Mouse (Mus musculus): Measurements from ENCODE around the gene Lamb3. TPM values are rescaled to one million over a fixed set of nuclear protein-coding genes. Genes with fewer than 3 reads are reported as not detected.

Lamb3 gene
- total and polyA plus RNA-seq, 2 experiments: 1.6 to 2.0 TPM

GRCm38 (mm10) chr1:193205431-193205830, 2.1 kb upstream of the Lamb3 start:
- TF ChIP-seq CTCF (IDR thresholded peaks at IDR 0.05; ENCODE audit: low read depth, low read length): no peak
- no peak for TF ChIP-seq POLR2A (IDR thresholded peaks at IDR 0.05; ENCODE audit: extremely low read depth, insufficient read depth, low read length)
- Histone ChIP-seq H3K79me2 (ENCODE audit: control insufficient read depth, insufficient read depth, low read length) (no peaks in the 10 kb centered on the region), H3K27me3 (ENCODE audit: control insufficient read depth, insufficient read depth, low read length) (no peaks in the 10 kb centered on the region), H3K27ac (replicated peaks; ENCODE audit: insufficient read depth, low read depth, low read length) (peak overlapping the region; percentile 100), H3K4me3 (ENCODE audit: insufficient read depth, low read depth, low read length) (no peak overlapping the region), H3K9ac (ENCODE audit: low read depth, low read length) (peak overlapping the region; percentile 66), H3K4me1 (ENCODE audit: control insufficient read depth, insufficient read depth, low read length) (peaks cover 20% of the 10 kb centered on the region), H3K36me3 (ENCODE audit: control insufficient read depth, insufficient read depth, low read length) (no peaks in the 10 kb centered on the region)
- WGBS: 27% methylated on average over 2 of the region's 2 CpGs
- peak; percentile 92 for DNase-seq (ENCODE audit: extremely low read depth, low read depth, low spot score)

GRCm38 (mm10) chr1:193208178-193208577, 679 bp downstream of the Lamb3 start:
- WGBS: 16% methylated on average over 2 of the region's 2 CpGs
- H3K4me3 ChIP-seq (ENCODE audit: insufficient read depth, low read depth, low read length): no peak overlapping the region
- H3K27me3 ChIP-seq (ENCODE audit: control insufficient read depth, insufficient read depth, low read length): no peaks in the 10 kb centered on the region
- H3K79me2 ChIP-seq (ENCODE audit: control insufficient read depth, insufficient read depth, low read length): no peaks in the 10 kb centered on the region
- peak; percentile 69 for DNase-seq (ENCODE audit: extremely low read depth, low read depth, low spot score)
- no peak for TF ChIP-seq POLR2A (IDR thresholded peaks at IDR 0.05; ENCODE audit: extremely low read depth, insufficient read depth, low read length)
- TF ChIP-seq CTCF (IDR thresholded peaks at IDR 0.05; ENCODE audit: low read depth, low read length): peak; percentile 96
- H3K4me1 ChIP-seq (ENCODE audit: control insufficient read depth, insufficient read depth, low read length): peaks cover 27% of the 10 kb centered on the region
- H3K9ac ChIP-seq (ENCODE audit: low read depth, low read length): no peak overlapping the region
- H3K27ac ChIP-seq (replicated peaks; ENCODE audit: insufficient read depth, low read depth, low read length): peak overlapping the region; percentile 64
- no peaks in the 10 kb centered on the region for H3K36me3 ChIP-seq (ENCODE audit: control insufficient read depth, insufficient read depth, low read length)

GRCm38 (mm10) chr1:193211371-193211770, 3.9 kb downstream of the Lamb3 start:
- H3K36me3 ChIP-seq (ENCODE audit: control insufficient read depth, insufficient read depth, low read length): no peaks in the 10 kb centered on the region
- 18% methylated on average over 5 of the region's 5 CpGs for WGBS
- peak; percentile 92 for DNase-seq (ENCODE audit: extremely low read depth, low read depth, low spot score)
- no peak overlapping the region for H3K9ac ChIP-seq (ENCODE audit: low read depth, low read length)
- no peaks in the 10 kb centered on the region for H3K79me2 ChIP-seq (ENCODE audit: control insufficient read depth, insufficient read depth, low read length)
- no peak overlapping the region for H3K4me3 ChIP-seq (ENCODE audit: insufficient read depth, low read depth, low read length)
- H3K4me1 ChIP-seq (ENCODE audit: control insufficient read depth, insufficient read depth, low read length): peaks cover 17% of the 10 kb centered on the region
- no peak overlapping the region; the same call in 1 of the 2 replicates for H3K27ac ChIP-seq (replicated peaks; ENCODE audit: insufficient read depth, low read depth, low read length)
- H3K27me3 ChIP-seq (ENCODE audit: control insufficient read depth, insufficient read depth, low read length): no peaks in the 10 kb centered on the region
- no peak for TF ChIP-seq CTCF (IDR thresholded peaks at IDR 0.05; ENCODE audit: low read depth, low read length)
- no peak for TF ChIP-seq POLR2A (IDR thresholded peaks at IDR 0.05; ENCODE audit: extremely low read depth, insufficient read depth, low read length)

GRCm38 (mm10) chr1:193214053-193214452, 6.6 kb downstream of the Lamb3 start:
- TF ChIP-seq POLR2A (IDR thresholded peaks at IDR 0.05; ENCODE audit: extremely low read depth, insufficient read depth, low read length) (no peak), CTCF (IDR thresholded peaks at IDR 0.05; ENCODE audit: low read depth, low read length) (no peak)
- 80% methylated on average over 5 of the region's 5 CpGs for WGBS
- H3K4me3 ChIP-seq (ENCODE audit: insufficient read depth, low read depth, low read length): no peak overlapping the region
- no peaks in the 10 kb centered on the region for H3K27me3 ChIP-seq (ENCODE audit: control insufficient read depth, insufficient read depth, low read length)
- H3K36me3 ChIP-seq (ENCODE audit: control insufficient read depth, insufficient read depth, low read length): no peaks in the 10 kb centered on the region
- no peak for DNase-seq (ENCODE audit: extremely low read depth, low read depth, low spot score)
- H3K4me1 ChIP-seq (ENCODE audit: control insufficient read depth, insufficient read depth, low read length): peaks cover 11% of the 10 kb centered on the region
- no peak overlapping the region for H3K9ac ChIP-seq (ENCODE audit: low read depth, low read length)
- H3K79me2 ChIP-seq (ENCODE audit: control insufficient read depth, insufficient read depth, low read length): no peaks in the 10 kb centered on the region
- no peak overlapping the region for H3K27ac ChIP-seq (replicated peaks; ENCODE audit: insufficient read depth, low read depth, low read length)

GRCm38 (mm10) chr1:193216000-193216399, 8.5 kb downstream of the Lamb3 start:
- no peak for DNase-seq (ENCODE audit: extremely low read depth, low read depth, low spot score)
- peaks cover 7% of the 10 kb centered on the region for H3K4me1 ChIP-seq (ENCODE audit: control insufficient read depth, insufficient read depth, low read length)
- no peak overlapping the region for H3K27ac ChIP-seq (replicated peaks; ENCODE audit: insufficient read depth, low read depth, low read length)
- no peak for TF ChIP-seq POLR2A (IDR thresholded peaks at IDR 0.05; ENCODE audit: extremely low read depth, insufficient read depth, low read length)
- no peak for TF ChIP-seq CTCF (IDR thresholded peaks at IDR 0.05; ENCODE audit: low read depth, low read length)
- WGBS: 79% methylated on average over 3 of the region's 3 CpGs
- no peaks in the 10 kb centered on the region for H3K27me3 ChIP-seq (ENCODE audit: control insufficient read depth, insufficient read depth, low read length)
- H3K9ac ChIP-seq (ENCODE audit: low read depth, low read length): no peak overlapping the region
- peaks cover 7% of the 10 kb centered on the region for H3K36me3 ChIP-seq (ENCODE audit: control insufficient read depth, insufficient read depth, low read length)
- no peak overlapping the region for H3K4me3 ChIP-seq (ENCODE audit: insufficient read depth, low read depth, low read length)
- H3K79me2 ChIP-seq (ENCODE audit: control insufficient read depth, insufficient read depth, low read length): no peaks in the 10 kb centered on the region

GRCm38 (mm10) chr1:193220408-193220807, 12.9 kb downstream of the Lamb3 start:
- no peak overlapping the region for H3K4me3 ChIP-seq (ENCODE audit: insufficient read depth, low read depth, low read length)
- 86% methylated on average over 5 of the region's 5 CpGs for WGBS
- no peaks in the 10 kb centered on the region for H3K27me3 ChIP-seq (ENCODE audit: control insufficient read depth, insufficient read depth, low read length)
- no peak for DNase-seq (ENCODE audit: extremely low read depth, low read depth, low spot score)
- H3K79me2 ChIP-seq (ENCODE audit: control insufficient read depth, insufficient read depth, low read length): no peaks in the 10 kb centered on the region
- TF ChIP-seq POLR2A (IDR thresholded peaks at IDR 0.05; ENCODE audit: extremely low read depth, insufficient read depth, low read length) (no peak), CTCF (IDR thresholded peaks at IDR 0.05; ENCODE audit: low read depth, low read length) (no peak)
- no peak overlapping the region for H3K27ac ChIP-seq (replicated peaks; ENCODE audit: insufficient read depth, low read depth, low read length)
- no peak overlapping the region for H3K9ac ChIP-seq (ENCODE audit: low read depth, low read length)
- H3K36me3 ChIP-seq (ENCODE audit: control insufficient read depth, insufficient read depth, low read length): peaks cover 32% of the 10 kb centered on the region
- peaks cover 2% of the 10 kb centered on the region; the same call in 1 of the 2 replicates for H3K4me1 ChIP-seq (ENCODE audit: control insufficient read depth, insufficient read depth, low read length)

Measured in liver, adult 2 months (tissue).